Mouse (Mus musculus) retina, postnatal 7 days (tissue): ENCODE data around the gene Mroh7.
A peak's percentile ranks its signal among the peaks of the same experiment; 100 is the strongest.
"Not testable (repeated sequence)": the region's sequence is repeated elsewhere in the genome, so short reads cannot be mapped to it uniquely, and the experiment has no call there.

Experiments used
- DNase-seq: peaks from one replicate; pipeline ENCODE4 v3.0.0-alpha.2; 2012; ENCODE audit warnings: low read depth, low spot score

Mroh7 gene

GRCm38 (mm10) chr4:106730814-106731213 is at the start of gene Mroh7:
TSS of gene Mroh7 (minus strand) at chr4:106730925.
- DNase-seq: no peak

- DNase-seq: no peak
These were observed 49.3 kb upstream of the Mroh7 start for GRCm38 (mm10) chr4:106780045-106780444.

GRCm38 (mm10) chr4:106778116-106778788 is 47.5 kb upstream of the Mroh7 start:
- DNase-seq: peak; percentile 80

- DNase-seq: no peak
These were observed 46.3 kb upstream of the Mroh7 start for GRCm38 (mm10) chr4:106776998-106777397.

- not testable (repeated sequence) for DNase-seq
These were observed 45.0 kb upstream of the Mroh7 start for GRCm38 (mm10) chr4:106775767-106776166.

GRCm38 (mm10) chr4:106772558-106772957 is 41.8 kb upstream of the Mroh7 start:
- no peak for DNase-seq

- no peak for DNase-seq
These were observed 38.6 kb upstream of the Mroh7 start for GRCm38 (mm10) chr4:106769306-106769705.

- no peak for DNase-seq
These were observed 33.4 kb upstream of the Mroh7 start for GRCm38 (mm10) chr4:106764166-106764565.

- no peak for DNase-seq
These were observed 21.0 kb upstream of the Mroh7 start for GRCm38 (mm10) chr4:106751726-106752125.

- DNase-seq: peak; percentile 63
These were observed 19.0 kb upstream of the Mroh7 start for GRCm38 (mm10) chr4:106749699-106750098.

- DNase-seq: no peak
These were observed 16.4 kb upstream of the Mroh7 start for GRCm38 (mm10) chr4:106747001-106747580.

- no peak for DNase-seq
These were observed 15.1 kb upstream of the Mroh7 start for GRCm38 (mm10) chr4:106745862-106746261.

GRCm38 (mm10) chr4:106737904-106738303 is 7.2 kb upstream of the Mroh7 start:
- DNase-seq: no peak

GRCm38 (mm10) chr4:106736884-106737283 is 6.2 kb upstream of the Mroh7 start:
- not testable (repeated sequence) for DNase-seq

GRCm38 (mm10) chr4:106733636-106734035 is 2.9 kb upstream of the Mroh7 start, which contains the start of gene Fam151a:
TSS of gene Fam151a (plus strand) at chr4:106733889.
- DNase-seq: no peak

- DNase-seq: no peak
These were observed 10.1 kb downstream of the Mroh7 start for GRCm38 (mm10) chr4:106720631-106721030.

- DNase-seq: no peak
These were observed 17.1 kb downstream of the Mroh7 start for GRCm38 (mm10) chr4:106713622-106714021.

- peak; percentile 36 for DNase-seq
These were observed 22.3 kb downstream of the Mroh7 start for GRCm38 (mm10) chr4:106708408-106708807.

- no peak for DNase-seq
These were observed 22.8 kb downstream of the Mroh7 start for GRCm38 (mm10) chr4:106707957-106708356.

GRCm38 (mm10) chr4:106705096-106705665 is 25.5 kb downstream of the Mroh7 start:
- DNase-seq: no peak

- no peak for DNase-seq
These were observed 26.3 kb downstream of the Mroh7 start for GRCm38 (mm10) chr4:106704416-106704815.

GRCm38 (mm10) chr4:106703956-106704355 is 26.8 kb downstream of the Mroh7 start:
- no peak for DNase-seq

- DNase-seq: no peak
These were observed 29.9 kb downstream of the Mroh7 start for GRCm38 (mm10) chr4:106700798-106701197.
